Mouse (Mus musculus) splenic B cell, adult 2 months (primary cell): Measurements from ENCODE around the gene Gm15013.
"Not testable (repeated sequence)": the region's sequence is repeated elsewhere in the genome, so short reads cannot be mapped to it uniquely, and the experiment has no call there.

Source experiments
- DNase-seq: peaks from one replicate; pipeline ENCODE4 v3.0.0-alpha.2; 2011; ENCODE audit warnings: low read depth, low spot score
- H3K27me3 ChIP-seq: 2 replicates; pipeline ENCODE4 v1.6.1; 2012; ENCODE audit warnings: mild to moderate bottlenecking, low read length, moderate library complexity, mixed read lengths; ENCODE audit not compliant: control insufficient read depth, poor library complexity, insufficient read depth, severe bottlenecking
- H3K36me3 ChIP-seq: 2 replicates; pipeline ENCODE4 v1.6.1; 2012; ENCODE audit warnings: mild to moderate bottlenecking, low read length, moderate library complexity, mixed read lengths; ENCODE audit not compliant: control insufficient read depth, poor library complexity, insufficient read depth, severe bottlenecking

Gm15013 gene

GRCm38 (mm10) chrX:139714381-139714780 lies at the start of gene Gm15013:
Gene Gm15013 (minus strand): TSS chrX:139714481.
- no peaks in the 10 kb centered on the region for H3K36me3 ChIP-seq
- DNase-seq: no peak
- H3K27me3 ChIP-seq: no peaks in the 10 kb centered on the region

- no peaks in the 10 kb centered on the region for H3K36me3 ChIP-seq
- H3K27me3 ChIP-seq: no peaks in the 10 kb centered on the region
- DNase-seq: peak; percentile 32
Observed at GRCm38 (mm10) chrX:139762546-139762945, 48.3 kb upstream of the Gm15013 start.

- not testable (repeated sequence) for H3K36me3 ChIP-seq, H3K27me3 ChIP-seq, DNase-seq
Observed at GRCm38 (mm10) chrX:139758634-139759033, 44.4 kb upstream of the Gm15013 start.

- peak; percentile 57 for DNase-seq
- Histone ChIP-seq H3K36me3 (no peaks in the 10 kb centered on the region), H3K27me3 (no peaks in the 10 kb centered on the region)
Observed at GRCm38 (mm10) chrX:139751855-139752254, 37.6 kb upstream of the Gm15013 start.

- DNase-seq: no peak
- Histone ChIP-seq H3K27me3 (no peaks in the 10 kb centered on the region), H3K36me3 (no peaks in the 10 kb centered on the region)
Observed at GRCm38 (mm10) chrX:139737066-139737465, 22.8 kb upstream of the Gm15013 start.

GRCm38 (mm10) chrX:139730541-139730940 lies 16.3 kb upstream of the Gm15013 start:
- no peak for DNase-seq
- Histone ChIP-seq H3K36me3 (0 out of 2 replicates have a peak, but pooled peaks cover 1% of the 10 kb centered on the region), H3K27me3 (no peaks in the 10 kb centered on the region)

- no peaks in the 10 kb centered on the region for H3K27me3 ChIP-seq
- H3K36me3 ChIP-seq: no peaks in the 10 kb centered on the region
- DNase-seq: no peak
Observed at GRCm38 (mm10) chrX:139722350-139722749, 8.1 kb upstream of the Gm15013 start.

GRCm38 (mm10) chrX:139684775-139685695 lies 29.2 kb downstream of the Gm15013 start, which contains the start of gene Tbc1d8b:
Gene Tbc1d8b (plus strand): TSS chrX:139684996.
- DNase-seq: peak; percentile 73
- no peaks in the 10 kb centered on the region for H3K36me3 ChIP-seq
- H3K27me3 ChIP-seq: no peaks in the 10 kb centered on the region

- no peak for DNase-seq
- Histone ChIP-seq H3K27me3 (no peaks in the 10 kb centered on the region), H3K36me3 (no peaks in the 10 kb centered on the region)
Observed at GRCm38 (mm10) chrX:139684410-139684774, 29.9 kb downstream of the Gm15013 start.

GRCm38 (mm10) chrX:139665829-139666228 lies 48.5 kb downstream of the Gm15013 start:
- DNase-seq: peak; percentile 11
- H3K36me3 ChIP-seq: no peaks in the 10 kb centered on the region
- H3K27me3 ChIP-seq: no peaks in the 10 kb centered on the region
